Comparison of ENCODE assay signal across 29 mouse cellular contexts in the genomic region with DNA sequence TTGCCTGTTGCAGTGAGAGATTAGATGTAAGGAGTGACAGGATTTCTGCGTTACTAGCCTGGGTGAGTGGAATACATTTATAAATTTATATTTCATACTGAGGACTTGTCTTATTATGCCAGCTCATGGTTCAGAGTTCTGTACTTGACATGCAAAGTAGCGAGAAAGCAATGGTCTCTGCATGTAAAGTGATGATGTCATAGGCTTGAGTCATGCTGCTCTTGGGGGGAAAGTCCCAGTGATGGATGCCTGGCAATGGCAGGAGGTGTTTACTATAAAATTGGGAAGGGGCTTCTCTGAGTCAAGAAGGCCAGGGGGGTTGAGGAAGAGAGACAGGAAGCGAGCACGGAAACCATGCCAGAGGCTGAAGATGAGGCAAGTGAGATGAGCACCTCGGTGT. TPM values are rescaled to one million over a fixed set of nuclear protein-coding genes. Genes with fewer than 3 reads are reported as not detected.
"Had no signal": no experiment of that assay in that cellular context is flagged by ENCODE, and none has a peak within 500 bp of the region (broad histone marks: within the 10 kb centered on the region; RNA-seq: fewer than 3 reads in every experiment).

No protein-coding gene starts in this region.

- H3K9me3 ChIP-seq: embryonic facial prominence, embryonic 10.5 days; embryonic facial prominence, embryonic 12.5 days; embryonic facial prominence, embryonic 13.5 days; embryonic facial prominence, embryonic 15.5 days; forebrain, embryonic 10.5 days; forebrain, embryonic 12.5 days; forebrain, embryonic 13.5 days; forebrain, embryonic 15.5 days; heart, embryonic 10.5 days had no signal

- H3K9ac ChIP-seq: embryonic facial prominence, embryonic 12.5 days; embryonic facial prominence, embryonic 13.5 days; embryonic facial prominence, embryonic 15.5 days; forebrain, embryonic 12.5 days; forebrain, embryonic 13.5 days; forebrain, embryonic 15.5 days; forebrain, postnatal 0 days had no signal

- H3K4me2 ChIP-seq: embryonic facial prominence, embryonic 12.5 days; embryonic facial prominence, embryonic 13.5 days; embryonic facial prominence, embryonic 15.5 days; forebrain, embryonic 12.5 days; forebrain, embryonic 13.5 days; forebrain, embryonic 15.5 days had no signal

- H3K36me3 ChIP-seq: embryonic facial prominence, embryonic 10.5 days; embryonic facial prominence, embryonic 12.5 days; embryonic facial prominence, embryonic 13.5 days; embryonic facial prominence, embryonic 15.5 days; forebrain, embryonic 10.5 days; forebrain, embryonic 12.5 days; forebrain, embryonic 15.5 days; heart, embryonic 10.5 days had no signal

- H3K27ac ChIP-seq: embryonic facial prominence, embryonic 10.5 days; embryonic facial prominence, embryonic 12.5 days; embryonic facial prominence, embryonic 13.5 days; embryonic facial prominence, embryonic 15.5 days; forebrain, embryonic 10.5 days; forebrain, embryonic 12.5 days; forebrain, embryonic 13.5 days; forebrain, embryonic 15.5 days; gastrocnemius, adult 2 months; heart, adult 2 months; heart, embryonic 10.5 days had no signal

- H3K4me3 ChIP-seq: embryonic facial prominence, embryonic 10.5 days; embryonic facial prominence, embryonic 12.5 days; embryonic facial prominence, embryonic 13.5 days; embryonic facial prominence, embryonic 15.5 days; erythroblast, embryonic 14.5 days; forebrain, embryonic 10.5 days; forebrain, embryonic 12.5 days; forebrain, embryonic 13.5 days; forebrain, embryonic 15.5 days; gastrocnemius, adult 2 months; heart, adult 2 months; heart, embryonic 10.5 days had no signal

- DNase-seq: cerebellum, adult 8-10 months; cerebellum, adult 9-10 months; cerebellum, adult 9-11 months; cerebellum, postnatal 10 days; cerebellum, postnatal 14 days; cerebellum, postnatal 25 days; cerebellum, postnatal 36 days; embryo, embryonic 11 days; forebrain, postnatal 0 days; gastrocnemius, adult 2 months; gastrocnemius, postnatal 10 days; gastrocnemius, postnatal 14 days; gastrocnemius, postnatal 25 days; gastrocnemius, postnatal 36 days; heart, adult 18-20 months; heart, adult 2 months had no signal

- H3K4me1 ChIP-seq: embryonic facial prominence, embryonic 10.5 days; embryonic facial prominence, embryonic 12.5 days; embryonic facial prominence, embryonic 13.5 days; embryonic facial prominence, embryonic 15.5 days; forebrain, embryonic 10.5 days; forebrain, embryonic 12.5 days; forebrain, embryonic 13.5 days; forebrain, embryonic 15.5 days; heart, embryonic 10.5 days had no signal

- H3K27me3 ChIP-seq: embryonic facial prominence, embryonic 12.5 days; embryonic facial prominence, embryonic 13.5 days; embryonic facial prominence, embryonic 15.5 days; forebrain, embryonic 12.5 days; forebrain, embryonic 13.5 days; forebrain, embryonic 15.5 days had no signal

RNA-seq across cellular contexts. Expression of a gene that starts 57.8 kb away (rescaled TPM):
- total RNA-seq: common myeloid progenitor, adult 5-6 weeks; granulocyte monocyte progenitor cell, adult 5-6 weeks had no signal
- polyA plus RNA-seq: forebrain, embryonic 10.5 days; forebrain, embryonic 11.5 days had no signal
